Mouse (Mus musculus) cerebellum, adult 18-20 months (tissue): ENCODE results near the gene Zfp597.
"Not testable (repeated sequence)": the region's sequence is repeated elsewhere in the genome, so short reads cannot be mapped to it uniquely, and the experiment has no call there.

Experiments used
- DNase-seq, 2 experiments: peaks; one replicate each; pipeline ENCODE4 v3.0.0; 2021

The Zfp597 gene

DNA sequence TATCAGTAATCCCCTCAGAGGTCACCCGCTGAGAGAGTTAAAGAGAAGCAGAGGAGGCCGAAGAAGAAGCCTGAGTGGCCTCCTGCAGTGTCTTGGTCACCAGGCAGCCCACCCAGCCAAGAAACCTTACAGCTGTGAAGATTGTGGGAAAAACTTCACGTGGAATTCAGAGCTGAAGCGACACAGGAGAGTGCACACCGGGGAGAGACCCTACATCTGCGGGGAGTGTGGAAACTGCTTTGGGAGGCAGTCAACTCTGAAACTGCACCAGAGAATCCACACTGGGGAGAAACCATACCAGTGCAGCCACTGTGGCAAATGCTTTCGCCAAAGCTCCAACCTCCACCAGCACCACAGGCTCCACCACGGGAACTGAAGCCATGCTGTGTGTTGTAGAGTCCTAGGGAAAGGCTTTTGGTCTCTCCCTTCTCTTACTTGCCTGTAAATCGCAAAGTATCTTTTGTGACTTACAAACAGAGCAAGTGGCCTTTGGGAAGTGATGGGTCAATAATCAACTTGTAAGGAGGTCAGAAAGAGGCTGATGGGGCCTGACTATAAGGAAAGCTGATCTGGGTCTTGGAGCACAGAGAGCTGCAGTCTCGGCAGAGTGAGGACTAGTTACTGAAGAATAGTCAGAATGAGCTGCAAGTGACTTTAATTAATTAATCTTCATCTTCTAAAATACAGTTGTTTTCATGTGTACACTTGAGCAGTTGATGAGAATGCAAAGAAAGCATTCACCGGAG lies 29.8 kb downstream of the Zfp597 start:
- no peak for DNase-seq

DNA sequence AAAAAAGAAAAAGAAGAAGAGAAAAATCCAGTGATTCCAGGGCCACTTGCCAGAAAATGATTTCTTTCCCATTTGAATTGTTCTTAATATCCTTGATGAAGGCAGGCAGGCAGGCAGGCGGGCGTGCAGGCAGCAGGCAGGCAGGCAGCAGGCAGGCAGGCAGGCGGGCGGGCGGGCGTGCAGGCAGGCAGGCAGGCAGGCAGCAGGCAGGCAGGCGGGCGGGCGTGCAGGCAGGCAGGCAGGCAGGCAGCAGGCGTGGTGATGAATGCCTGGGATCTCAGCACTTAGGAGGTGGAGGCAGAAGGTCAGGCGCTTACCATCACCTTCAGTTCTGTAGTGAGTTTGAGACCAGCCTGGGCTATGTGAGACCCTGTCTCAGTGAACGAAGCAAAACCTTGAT lies 31.8 kb downstream of the Zfp597 start:
- no peak for DNase-seq

DNA sequence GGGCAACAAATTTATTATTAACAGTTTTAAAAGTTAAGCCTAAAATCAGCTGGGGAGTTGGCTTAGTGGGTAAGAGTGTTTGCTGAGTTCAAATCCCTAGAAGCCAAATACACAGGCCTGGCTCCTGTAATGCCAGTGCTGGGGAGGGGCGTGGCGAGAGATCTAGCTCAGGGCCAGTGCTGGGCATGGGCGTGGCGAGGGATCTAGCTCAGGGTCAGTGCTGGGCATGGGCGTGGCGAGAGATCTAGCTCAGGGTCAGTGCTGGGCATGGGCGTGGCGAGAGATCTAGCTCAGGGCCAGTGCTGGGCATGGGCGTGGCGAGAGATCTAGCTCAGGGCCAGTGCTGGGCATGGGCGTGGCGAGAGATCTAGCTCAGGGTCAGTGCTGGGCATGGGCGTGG lies 33.1 kb downstream of the Zfp597 start:
- not testable (repeated sequence) for DNase-seq

DNA sequence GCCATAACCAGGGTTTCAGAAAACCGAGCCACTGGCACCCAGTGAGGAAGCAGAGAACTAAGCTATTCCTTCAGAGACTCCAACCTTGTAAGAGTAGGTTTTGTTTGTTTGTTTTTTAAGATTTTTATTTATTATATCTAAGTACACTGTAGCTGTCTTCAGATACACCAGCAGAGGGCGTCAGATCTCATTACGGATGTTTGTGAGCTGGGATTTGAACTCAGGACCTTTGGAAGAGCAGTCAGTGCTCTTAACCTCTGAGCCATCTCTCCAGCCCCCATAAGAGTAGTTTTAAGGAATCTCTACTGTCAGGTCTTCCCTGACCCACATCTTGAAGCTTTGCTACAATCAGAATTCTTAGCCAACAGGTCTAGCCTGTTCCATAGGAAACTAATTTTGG lies 35.9 kb downstream of the Zfp597 start:
- no peak for DNase-seq

DNA sequence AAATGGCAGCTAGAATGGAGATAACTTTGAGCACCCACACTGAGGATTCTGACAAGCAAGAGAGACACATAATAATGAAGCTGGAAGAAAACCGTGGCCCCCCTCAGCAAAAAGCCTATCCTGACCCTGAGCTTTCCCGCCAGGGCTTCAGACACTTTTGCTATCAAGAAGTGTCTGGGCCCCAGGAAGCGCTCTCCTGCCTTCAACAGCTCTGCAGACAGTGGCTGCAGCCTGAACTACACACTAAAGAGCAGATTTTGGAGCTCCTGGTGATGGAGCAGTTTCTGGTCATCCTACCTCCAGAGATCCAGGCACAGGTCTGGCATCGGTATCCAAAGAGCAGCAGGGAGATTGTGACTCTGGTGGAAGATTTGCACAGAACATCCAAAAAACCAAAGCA lies 36.5 kb downstream of the Zfp597 start:
- peak in 1 of 2 experiments; percentile 20 for DNase-seq

DNA sequence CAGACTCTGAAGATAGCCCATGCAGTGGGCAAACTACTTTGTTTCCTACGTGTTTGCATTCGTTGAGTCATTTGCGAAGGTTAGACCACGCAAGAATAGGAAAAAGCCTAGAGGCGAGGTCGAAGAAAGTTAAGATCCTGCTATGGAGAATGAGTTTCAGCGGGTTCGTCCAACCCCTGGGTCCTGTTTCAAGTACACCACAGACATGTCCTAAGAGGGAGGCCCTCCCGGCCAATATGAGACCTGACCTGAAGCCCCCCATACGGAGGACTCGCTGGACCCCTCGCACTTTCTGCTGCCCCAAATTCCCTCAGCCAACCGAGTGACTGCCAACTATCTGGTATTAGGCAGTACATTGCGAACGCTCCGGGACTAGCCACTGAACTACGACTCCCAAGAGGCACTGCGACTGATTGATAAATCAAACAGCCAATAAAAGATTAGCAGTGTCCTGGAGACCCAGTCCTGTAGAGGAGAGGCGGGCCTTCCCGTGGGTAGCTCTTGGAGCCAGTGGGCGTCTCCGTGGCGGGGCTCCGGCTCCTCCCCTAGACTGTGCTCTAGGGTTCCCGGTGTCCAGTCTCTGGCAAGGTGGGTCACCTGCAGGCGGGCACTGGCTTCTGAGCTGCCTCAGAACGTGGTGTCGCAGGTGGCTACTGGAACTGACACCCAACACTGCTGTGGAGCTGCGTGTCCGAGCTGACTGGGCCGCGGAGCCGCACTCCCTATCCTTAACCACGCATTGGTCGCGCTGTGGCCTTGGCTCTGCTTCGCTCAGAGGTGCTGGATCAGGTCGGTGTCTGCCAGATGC lies 37.4 kb downstream of the Zfp597 start, which contains the start of gene Zfp174:
Gene Zfp174 (plus strand): TSS at position 558 of the 808 bp plus-strand sequence.
- DNase-seq: peak; percentile 92 to 98

DNA sequence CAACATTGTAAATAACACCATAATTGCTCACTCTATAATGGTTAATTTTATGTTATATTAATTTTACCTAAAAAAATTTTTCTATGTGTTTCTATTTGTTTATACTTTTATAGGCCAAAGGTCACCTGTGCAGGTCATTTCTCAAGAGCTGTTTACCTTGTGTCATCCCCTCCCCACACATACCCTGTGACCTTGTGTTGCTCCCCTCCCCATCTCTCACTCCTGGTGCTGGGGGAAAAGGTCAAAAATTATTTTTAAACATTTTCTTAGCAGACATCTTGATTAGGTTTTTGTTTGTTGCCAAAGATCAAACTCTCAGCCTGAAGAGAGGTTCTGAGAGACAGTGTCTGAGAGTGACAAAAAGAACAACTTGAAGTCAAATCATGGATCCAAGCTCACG lies 40.6 kb downstream of the Zfp597 start:
- no peak for DNase-seq

DNA sequence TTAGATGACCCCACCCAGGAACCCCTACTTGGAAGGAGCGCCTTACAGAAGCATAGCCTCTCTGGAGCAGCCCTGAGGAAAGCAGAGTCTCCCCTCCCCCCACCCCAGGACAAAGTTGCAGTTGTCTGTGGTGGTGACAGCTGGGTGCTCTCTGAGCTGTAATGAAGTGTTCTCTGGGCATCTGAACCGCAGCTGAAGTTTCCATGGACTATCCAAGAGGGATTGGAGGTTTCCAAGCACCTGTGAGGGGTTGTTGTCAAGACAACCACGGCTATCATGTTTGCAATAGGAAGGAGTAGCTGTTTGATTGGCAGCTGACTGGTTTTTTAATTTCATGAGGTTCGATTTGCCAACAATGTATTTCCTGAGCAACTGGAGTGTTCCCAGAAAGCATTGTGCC lies 41.4 kb downstream of the Zfp597 start:
- no peak for DNase-seq

DNA sequence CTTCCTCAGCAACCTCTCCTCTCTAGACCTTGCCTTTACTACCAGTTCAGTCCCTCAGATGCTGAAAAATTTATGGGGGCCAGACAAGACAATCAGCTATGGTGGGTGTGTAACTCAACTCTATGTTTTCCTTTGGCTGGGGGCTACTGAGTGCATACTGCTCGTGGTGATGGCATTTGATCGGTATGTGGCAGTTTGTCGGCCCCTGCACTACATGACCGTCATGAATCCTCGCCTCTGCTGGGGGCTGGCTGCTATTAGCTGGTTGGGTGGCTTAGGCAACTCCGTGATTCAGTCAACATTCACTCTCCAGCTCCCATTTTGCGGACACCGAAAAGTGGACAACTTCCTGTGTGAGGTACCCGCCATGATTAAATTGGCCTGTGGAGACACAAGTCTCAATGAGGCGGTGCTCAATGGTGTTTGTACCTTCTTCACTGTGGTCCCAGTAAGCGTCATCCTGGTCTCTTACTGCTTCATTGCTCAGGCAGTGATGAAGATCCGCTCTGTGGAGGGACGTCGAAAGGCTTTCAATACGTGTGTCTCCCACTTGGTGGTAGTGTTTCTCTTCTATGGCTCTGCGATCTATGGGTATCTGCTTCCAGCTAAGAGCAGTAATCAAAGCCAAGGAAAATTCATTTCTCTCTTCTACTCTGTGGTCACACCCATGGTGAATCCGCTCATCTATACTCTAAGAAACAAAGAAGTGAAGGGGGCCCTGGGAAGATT lies 45.0 kb downstream of the Zfp597 start:
- DNase-seq: no peak

DNA sequence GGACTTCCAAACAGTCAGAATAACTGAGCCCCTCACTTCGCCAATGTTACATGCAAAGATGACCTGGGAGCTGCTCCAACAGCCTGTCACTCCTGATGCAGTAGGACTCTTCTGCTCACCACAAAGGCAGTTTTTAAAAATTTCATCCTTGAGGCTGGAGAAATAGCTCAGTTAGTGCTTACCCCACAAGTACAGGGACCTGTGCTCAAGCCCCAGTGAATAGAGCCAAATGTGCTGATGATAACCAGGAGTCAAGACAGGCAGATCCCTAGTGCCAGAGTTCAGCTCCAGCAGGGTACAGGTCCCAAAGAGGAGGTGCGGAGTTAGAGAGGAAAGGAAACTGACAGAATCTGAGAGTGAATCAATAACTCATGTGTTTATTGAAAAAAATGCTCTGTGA lies 48.9 kb downstream of the Zfp597 start:
- DNase-seq: no peak

DNA sequence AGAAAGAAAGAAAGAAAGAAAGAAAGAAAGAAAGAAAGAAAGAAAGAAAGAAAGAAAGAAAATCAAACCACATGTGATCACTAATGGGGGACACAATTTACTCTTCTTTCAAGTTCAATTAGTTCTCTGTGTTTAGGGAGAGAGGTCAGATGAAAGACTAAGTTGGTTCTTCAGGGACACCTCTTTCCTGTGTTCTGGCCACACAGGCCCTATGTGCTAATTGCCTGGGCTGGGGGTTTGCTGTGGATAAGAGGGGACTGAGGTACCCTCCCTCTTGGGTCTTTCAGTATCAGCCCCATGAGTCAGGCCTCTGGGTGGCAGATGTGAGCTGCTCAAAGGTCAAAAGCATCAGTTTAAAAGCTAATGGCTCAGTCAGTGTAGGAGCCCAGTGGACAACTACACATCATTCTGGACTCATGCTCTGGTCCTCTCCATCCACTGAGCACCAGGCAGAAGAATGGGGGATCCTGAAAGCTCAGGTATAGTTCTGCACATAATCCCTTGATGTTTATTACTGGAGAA lies 53.7 kb downstream of the Zfp597 start, which contains the start of gene Olfr15:
Gene Olfr15 (plus strand): TSS at position 291 of the 522 bp plus-strand sequence.
- no peak for DNase-seq

DNA sequence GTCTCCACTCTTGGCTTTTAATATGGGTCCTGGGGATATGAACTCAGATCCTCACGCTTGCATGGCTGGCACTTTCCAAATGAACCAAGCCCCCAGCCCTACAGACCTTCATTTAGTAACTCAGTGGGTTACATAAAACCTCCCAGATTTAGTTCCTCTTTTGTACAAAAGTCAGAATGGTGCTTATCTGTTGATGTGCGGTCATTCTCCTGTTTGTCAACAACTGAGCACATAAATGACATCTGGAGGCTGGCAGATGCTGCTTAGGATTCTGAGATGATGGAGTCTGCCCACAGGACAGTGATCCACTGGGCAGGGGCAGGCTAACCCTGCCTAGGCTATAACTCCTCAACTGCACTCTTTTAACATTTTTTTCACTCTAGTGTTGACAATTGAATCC lies 54.6 kb downstream of the Zfp597 start:
- no peak for DNase-seq

DNA sequence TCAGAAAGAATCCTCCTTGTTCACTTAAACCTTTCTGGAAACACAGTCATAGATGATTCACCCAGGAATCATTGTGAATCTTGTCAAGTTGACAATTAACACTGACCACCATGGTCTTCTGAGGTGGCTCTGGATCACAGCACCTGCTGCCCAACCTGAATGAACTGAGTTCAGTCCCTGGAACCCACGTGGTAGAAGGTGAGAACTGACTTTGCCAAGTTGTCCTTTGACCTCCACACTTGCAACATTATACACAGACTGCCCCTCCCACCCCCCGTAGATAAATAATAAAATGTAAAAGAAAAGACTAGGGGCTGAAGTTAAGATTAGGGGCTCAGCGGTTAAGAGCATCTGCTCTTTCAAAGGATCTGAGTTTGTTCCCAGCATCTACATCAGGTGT lies 56.3 kb downstream of the Zfp597 start:
- DNase-seq: no peak

DNA sequence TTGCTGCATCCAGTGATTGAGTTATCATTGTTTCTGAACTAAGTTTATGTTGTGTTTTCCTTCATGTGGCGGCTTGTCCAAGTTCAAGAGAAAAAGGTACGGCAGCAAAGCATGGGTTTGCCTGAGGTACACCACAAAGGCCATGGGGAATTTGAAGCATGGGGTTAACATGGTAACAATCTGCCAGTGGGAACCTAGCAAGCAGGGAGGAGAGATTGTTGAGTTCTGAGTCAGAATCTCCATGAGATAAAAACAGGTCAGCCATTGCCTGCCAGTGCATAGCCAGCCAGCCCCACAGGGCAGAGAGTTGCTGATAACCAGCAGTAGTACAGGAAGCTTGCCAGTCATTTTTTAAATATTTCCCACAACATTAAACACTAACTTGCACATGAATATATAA lies 64.2 kb downstream of the Zfp597 start:
- no peak for DNase-seq

DNA sequence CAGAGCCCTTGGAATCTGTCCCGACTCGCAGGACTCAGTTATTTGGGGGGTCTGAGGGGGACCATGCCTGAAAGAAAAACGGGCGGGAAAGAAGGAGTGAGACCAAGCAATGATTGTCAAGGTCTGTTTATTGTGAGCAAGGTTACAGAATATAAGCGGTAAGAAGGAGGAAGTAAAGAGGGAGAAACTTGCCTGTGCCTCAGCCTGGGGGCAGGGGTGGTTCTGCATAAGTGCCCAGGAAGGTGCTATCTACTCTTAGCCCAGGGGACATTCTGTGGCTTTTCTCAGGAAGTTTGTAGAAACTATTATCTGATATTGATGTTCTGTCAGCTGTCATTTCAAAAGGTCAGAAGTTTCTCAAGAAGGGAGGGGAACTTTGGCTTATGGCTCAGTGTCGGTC lies 69.7 kb downstream of the Zfp597 start:
- DNase-seq: not testable (repeated sequence)
